Mouse (Mus musculus) small intestine, adult 2 months (tissue): ENCODE results near the gene Hspbp1. TPM values are rescaled to one million over a fixed set of nuclear protein-coding genes. Genes with fewer than 3 reads are reported as not detected.

Experiments used
- H3K27ac ChIP-seq: fragments of 200-500 bp; 2 replicates; pipeline ENCODE4 v1.5.1; 2012; ENCODE audit warnings: low read depth, low read length, control low read depth, inconsistent platforms; ENCODE audit not compliant: insufficient read depth
- H3K27me3 ChIP-seq: fragments of 200-500 bp; 2 replicates; pipeline ENCODE4 v1.6.1; 2012; ENCODE audit warnings: mild to moderate bottlenecking, moderate library complexity, low read length, inconsistent platforms; ENCODE audit not compliant: control insufficient read depth, insufficient read depth
- H3K36me3 ChIP-seq: fragments of 200-500 bp; 2 replicates; pipeline ENCODE4 v1.6.1; 2012; ENCODE audit warnings: mild to moderate bottlenecking, low read length, control low read depth, inconsistent platforms; ENCODE audit not compliant: control insufficient read depth, insufficient read depth
- H3K4me1 ChIP-seq: fragments of 200-500 bp; 2 replicates; pipeline ENCODE4 v1.6.1; 2012; ENCODE audit warnings: low read length, inconsistent platforms, mixed read lengths; ENCODE audit not compliant: control insufficient read depth, insufficient read depth, insufficient read length
- H3K4me3 ChIP-seq: fragments of 200-500 bp; 2 replicates; pipeline ENCODE4 v1.5.1; 2012; ENCODE audit warnings: low read depth, mild to moderate bottlenecking, control low read depth, inconsistent platforms, low read length, moderate library complexity
- CTCF ChIP-seq: fragments of 200-500 bp; IDR thresholded peaks from 2 replicates; pipeline ENCODE4 v1.5.1; 2012; ENCODE audit warnings: low read depth, mild to moderate bottlenecking, control low read depth, inconsistent platforms, low read length, moderate library complexity, mixed read lengths; ENCODE audit not compliant: insufficient replicate concordance, insufficient read length; ENCODE audit errors: extremely low read depth
- POLR2A ChIP-seq: fragments of 200-500 bp; IDR thresholded peaks from 2 replicates; pipeline ENCODE4 v1.6.1; 2012; ENCODE audit warnings: low read depth, mild to moderate bottlenecking, control low read depth, inconsistent platforms, low read length, moderate library complexity
- WGBS: fragments of 180-500 bp; shearing (Covaris S2); methylation state at CpG from one replicate; pipeline ENCODE4 v1.1.7; 2018; 5-methylcytosine and 5-hydroxymethylcytosine counted together
- polyA plus RNA-seq: library from polyadenylated mRNA; depleted of rRNA; stranded (reverse); fragments of >200 nt; gene quantifications from 2 replicates; pipeline ENCODE4 v1.2.3, GENCODE M21; 2012

Gene Hspbp1
- polyA plus RNA-seq, 1 experiment, result 29.0 TPM

GRCm38 (mm10) chr7:4657521-4658127 lies 27.2 kb downstream of the Hspbp1 start:
- no peaks in the 10 kb centered on the region for H3K27me3 ChIP-seq
- no peak for TF ChIP-seq CTCF
- peaks cover 27% of the 10 kb centered on the region; the same call in 1 of the 2 replicates for H3K4me1 ChIP-seq
- peaks cover 9% of the 10 kb centered on the region for H3K36me3 ChIP-seq
- WGBS, result 5% methylated on average over 9 of the region's 9 CpGs
- H3K4me3 ChIP-seq, result peak overlapping the region; percentile 93
- H3K27ac ChIP-seq, result peak overlapping the region; percentile 85

- Histone ChIP-seq H3K27ac (no peak overlapping the region), H3K36me3 (peaks cover 14% of the 10 kb centered on the region), H3K4me1 (peaks cover 34% of the 10 kb centered on the region; the same call in 1 of the 2 replicates), H3K27me3 (no peaks in the 10 kb centered on the region), H3K4me3 (no peak overlapping the region)
- TF ChIP-seq POLR2A (no peak), CTCF (no peak)
- WGBS, result 3% methylated on average over 1 of the region's 1 CpGs
Observed at GRCm38 (mm10) chr7:4656818-4657217, 28.1 kb downstream of the Hspbp1 start.

GRCm38 (mm10) chr7:4655916-4656315 lies 29.0 kb downstream of the Hspbp1 start:
- WGBS, result 28% methylated on average over 1 of the region's 1 CpGs
- Histone ChIP-seq H3K27ac (0 out of 2 replicates have a peak overlapping the region, but pooled peaks have one; percentile 47), H3K27me3 (no peaks in the 10 kb centered on the region), H3K36me3 (peaks cover 14% of the 10 kb centered on the region), H3K4me3 (no peak overlapping the region), H3K4me1 (peaks cover 42% of the 10 kb centered on the region; the same call in 1 of the 2 replicates)
- TF ChIP-seq CTCF (no peak), POLR2A (no peak)

- peak overlapping the region; percentile 47 for H3K27ac ChIP-seq
- H3K4me3 ChIP-seq, result no peak overlapping the region
- no peaks in the 10 kb centered on the region for H3K27me3 ChIP-seq
- TF ChIP-seq POLR2A (no peak), CTCF (no peak)
- 69% methylated on average over 4 of the region's 4 CpGs for WGBS
- H3K4me1 ChIP-seq, result peaks cover 42% of the 10 kb centered on the region; the same call in 1 of the 2 replicates
- peaks cover 14% of the 10 kb centered on the region for H3K36me3 ChIP-seq
Observed at GRCm38 (mm10) chr7:4655393-4655792, 29.5 kb downstream of the Hspbp1 start.

GRCm38 (mm10) chr7:4654221-4654620 lies 30.6 kb downstream of the Hspbp1 start:
- Histone ChIP-seq H3K27me3 (no peaks in the 10 kb centered on the region), H3K27ac (peak overlapping the region; percentile 93), H3K36me3 (peaks cover 14% of the 10 kb centered on the region), H3K4me3 (no peak overlapping the region), H3K4me1 (peaks cover 40% of the 10 kb centered on the region; the same call in 1 of the 2 replicates)
- WGBS, result 67% methylated on average over 2 of the region's 2 CpGs
- TF ChIP-seq CTCF (no peak), POLR2A (no peak)

- peak overlapping the region; percentile 93 for H3K27ac ChIP-seq
- no peak for TF ChIP-seq CTCF
- no peak for TF ChIP-seq POLR2A
- no peak overlapping the region for H3K4me3 ChIP-seq
- peaks cover 14% of the 10 kb centered on the region for H3K36me3 ChIP-seq
- 61% methylated on average over 7 of the region's 7 CpGs for WGBS
- peaks cover 40% of the 10 kb centered on the region; the same call in 1 of the 2 replicates for H3K4me1 ChIP-seq
- no peaks in the 10 kb centered on the region for H3K27me3 ChIP-seq
Observed at GRCm38 (mm10) chr7:4653780-4654179, 31.1 kb downstream of the Hspbp1 start.

- H3K36me3 ChIP-seq, result peaks cover 14% of the 10 kb centered on the region
- peak overlapping the region; percentile 93 for H3K27ac ChIP-seq
- WGBS, result 45% methylated on average over 5 of the region's 5 CpGs
- 0 out of 2 replicates have a peak overlapping the region, but pooled peaks have one; percentile 14 for H3K4me3 ChIP-seq
- peaks cover 40% of the 10 kb centered on the region; the same call in 1 of the 2 replicates for H3K4me1 ChIP-seq
- TF ChIP-seq CTCF (no peak), POLR2A (no peak)
- no peaks in the 10 kb centered on the region for H3K27me3 ChIP-seq
Observed at GRCm38 (mm10) chr7:4653351-4653750, 31.5 kb downstream of the Hspbp1 start.
